Mouse (Mus musculus) lung, postnatal 14 days (tissue): ENCODE results near the gene Erp29.
A peak's percentile ranks its signal among the peaks of the same experiment; 100 is the strongest.
"Not testable (repeated sequence)": the region's sequence is repeated elsewhere in the genome, so short reads cannot be mapped to it uniquely, and the experiment has no call there.

Source experiments
- DNase-seq: peaks from one replicate; pipeline ENCODE4 v3.0.0; 2021

The Erp29 gene

DNA sequence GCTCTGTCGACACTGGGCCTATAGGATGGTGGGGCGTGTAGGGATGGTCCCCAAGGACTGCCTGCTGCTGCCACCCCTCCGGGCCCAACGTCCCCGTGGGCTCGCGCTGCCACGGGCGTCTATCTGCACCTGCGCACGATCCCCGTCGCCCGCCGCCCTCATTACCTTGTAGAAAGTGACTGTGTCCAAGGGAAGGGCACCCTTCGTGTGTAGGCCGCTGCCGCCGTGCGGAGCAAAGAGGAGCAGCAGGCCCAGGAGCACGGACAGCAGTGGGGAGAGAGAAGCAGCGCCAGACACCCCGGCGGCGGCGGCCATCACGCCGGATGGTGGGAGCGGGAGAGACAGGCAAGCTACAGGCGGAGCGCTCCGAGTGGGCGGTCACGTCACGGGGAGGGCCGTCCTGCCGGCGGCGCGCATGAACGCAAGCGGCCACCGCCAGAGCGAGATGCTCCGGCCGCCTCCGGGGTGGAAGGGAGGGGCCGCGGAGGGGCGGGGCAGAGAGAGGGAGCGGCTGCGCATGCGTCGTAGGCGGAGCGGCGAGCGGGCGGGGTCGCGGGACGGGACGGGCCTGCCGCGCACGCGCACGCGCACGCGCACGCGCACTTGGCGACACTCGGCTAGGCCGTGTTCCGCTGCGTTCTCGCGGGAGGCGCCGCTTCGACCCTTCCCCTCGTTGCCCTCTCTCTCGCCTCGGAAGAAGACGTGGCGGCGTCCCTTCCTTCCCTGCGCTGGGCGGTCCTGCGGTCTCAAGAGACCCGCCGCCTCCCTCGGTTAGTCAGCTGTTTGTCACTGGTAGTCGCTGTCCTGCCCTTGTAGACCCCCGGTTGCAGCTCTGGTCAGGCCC lies at the start of gene Erp29:
Gene Erp29, minus strand, starts transcription at position 481 of the 844 bp plus-strand sequence.
- peak; percentile 99 for DNase-seq

DNA sequence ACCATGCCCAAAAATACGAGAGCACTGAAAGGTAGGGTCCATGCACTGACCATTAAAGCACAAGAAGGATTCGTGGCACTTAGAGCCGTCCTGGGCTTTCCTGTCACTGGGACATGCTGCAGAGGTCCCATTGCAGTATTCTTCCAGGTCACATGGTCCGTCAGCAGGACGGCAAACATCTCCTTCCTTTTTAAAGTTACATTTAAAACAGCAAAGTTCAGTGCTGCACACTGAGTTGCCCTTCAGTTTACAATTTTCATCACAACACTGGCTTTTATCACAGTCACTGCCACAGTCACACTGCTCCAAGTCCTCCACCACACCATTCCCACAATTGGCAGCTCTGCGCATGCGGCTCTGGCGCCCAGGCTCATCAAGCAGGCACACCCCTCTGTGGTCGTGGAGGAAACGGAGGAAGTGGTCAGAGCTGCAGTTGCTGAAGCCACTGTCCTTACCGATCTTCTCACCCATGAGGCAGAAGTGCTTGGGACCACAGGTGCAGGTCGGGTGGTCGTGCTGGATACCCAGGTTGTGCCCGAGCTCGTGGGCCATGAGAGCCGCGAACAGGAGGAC lies 49.2 kb upstream of the Erp29 start:
- DNase-seq = not testable (repeated sequence)

DNA sequence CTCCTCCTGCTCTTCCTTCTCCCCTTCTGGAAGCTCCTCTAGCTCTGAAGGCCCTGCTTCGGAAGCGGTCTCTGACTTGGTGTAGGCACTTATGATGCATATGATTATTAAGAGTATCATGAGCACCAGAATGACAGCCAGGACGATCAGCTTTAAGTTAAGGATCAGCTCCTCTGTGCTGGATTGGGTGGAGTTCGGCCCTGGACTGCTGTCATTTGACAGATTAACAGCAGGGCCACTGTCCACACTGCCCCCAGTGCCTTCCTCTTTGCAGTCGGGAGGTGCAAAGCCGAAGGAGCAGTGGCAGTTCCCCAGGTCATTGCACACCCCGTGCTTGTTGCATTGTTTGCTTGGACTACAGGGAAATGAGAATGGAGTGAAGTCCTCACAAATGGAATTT lies 48.4 kb upstream of the Erp29 start:
- DNase-seq = no peak

DNA sequence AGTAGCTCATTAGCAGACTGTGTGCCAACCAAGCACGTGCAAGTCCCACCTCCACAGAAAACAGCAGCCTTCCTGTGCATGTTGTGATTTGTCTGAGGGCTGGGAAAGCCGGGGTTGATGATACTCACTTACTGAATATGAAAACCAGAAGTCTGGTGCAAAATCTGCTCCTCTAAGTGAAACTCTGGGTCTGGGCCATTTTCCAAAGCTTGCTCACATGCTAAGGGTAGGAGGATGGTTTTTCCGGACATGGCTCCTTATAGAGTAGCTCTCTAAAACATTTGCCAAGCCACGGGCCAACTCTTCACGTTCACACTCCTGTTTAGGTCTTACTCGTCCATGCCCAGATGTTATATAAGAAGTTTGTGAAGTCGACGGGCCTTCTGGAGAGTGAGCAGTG lies 41.0 kb upstream of the Erp29 start:
- no peak for DNase-seq

DNA sequence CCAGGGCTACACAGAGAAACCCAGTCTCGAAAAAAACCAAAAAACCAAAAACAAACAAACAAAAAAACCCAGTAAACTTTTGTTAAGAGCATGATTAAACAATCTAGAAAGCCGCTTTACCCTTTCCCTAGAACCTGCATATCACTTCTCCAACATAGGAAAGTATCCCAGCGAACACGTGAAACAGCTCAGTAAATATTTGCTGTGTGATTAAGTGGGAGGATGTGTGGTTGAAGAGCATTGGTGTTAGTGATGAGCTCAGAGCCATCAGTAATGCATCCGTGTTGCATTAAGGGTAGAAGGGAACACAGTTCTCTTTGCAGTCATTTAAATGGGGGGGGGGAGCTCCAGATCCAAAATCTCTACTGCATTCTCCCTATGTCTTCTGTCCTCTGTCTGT lies 32.5 kb upstream of the Erp29 start:
- no peak for DNase-seq

DNA sequence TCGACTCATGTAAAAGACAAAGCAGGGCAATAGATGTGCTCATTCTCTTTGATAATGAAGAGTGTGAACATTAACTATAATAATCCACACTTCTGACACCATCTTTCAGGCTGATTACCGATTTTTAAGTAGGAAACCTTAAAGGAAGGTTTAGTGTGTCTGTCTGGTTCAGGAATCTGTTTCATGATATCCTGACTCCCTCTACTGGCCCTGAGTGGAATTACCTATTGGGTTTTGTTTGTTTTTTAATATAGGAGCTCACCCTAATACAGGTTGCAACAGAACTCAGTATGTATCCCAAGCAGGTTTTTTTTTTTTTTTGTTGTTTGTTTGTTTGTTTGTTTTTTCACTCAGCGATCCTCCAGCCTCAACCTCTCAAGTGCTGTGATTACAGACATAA lies 25.4 kb upstream of the Erp29 start:
- DNase-seq = peak; percentile 56

DNA sequence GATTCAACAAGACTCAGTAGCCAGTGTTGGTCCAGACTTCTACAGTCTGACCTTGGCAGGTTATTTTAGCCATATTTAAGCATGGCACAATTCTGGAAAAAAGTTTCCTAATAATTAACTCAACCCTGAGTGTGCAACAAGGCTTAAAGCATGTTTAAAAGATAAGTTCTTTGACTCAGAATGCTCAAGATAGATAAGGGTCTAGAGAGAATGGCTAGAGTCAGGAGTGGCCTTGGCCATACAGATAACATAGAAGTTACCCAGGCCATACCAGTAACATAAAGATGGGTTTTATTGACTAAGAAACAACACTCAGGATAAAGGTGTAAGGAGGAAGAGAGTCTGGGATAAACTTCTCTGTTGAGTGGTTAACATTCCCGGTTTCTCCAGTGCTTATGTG lies 23.7 kb upstream of the Erp29 start:
- DNase-seq = no peak

DNA sequence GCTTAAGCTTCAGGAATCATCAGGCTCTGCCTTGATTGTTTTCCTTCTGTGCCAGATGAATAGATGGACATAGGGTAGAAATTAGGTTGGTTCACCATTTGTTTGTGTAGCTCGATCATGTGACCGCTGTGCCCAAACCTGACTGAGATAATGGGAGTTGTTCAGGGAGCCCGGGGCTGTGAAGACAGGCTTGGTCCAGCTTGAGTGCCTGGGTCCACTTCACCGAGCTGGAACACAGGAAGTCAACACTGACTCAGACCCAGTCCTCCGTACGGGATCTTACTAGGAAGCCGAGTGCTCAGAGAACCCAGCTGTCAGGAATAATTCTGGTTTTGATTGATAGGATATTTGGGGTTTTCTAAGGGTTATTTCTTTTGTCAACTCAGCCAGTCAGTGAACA lies 22.3 kb upstream of the Erp29 start:
- no peak for DNase-seq

DNA sequence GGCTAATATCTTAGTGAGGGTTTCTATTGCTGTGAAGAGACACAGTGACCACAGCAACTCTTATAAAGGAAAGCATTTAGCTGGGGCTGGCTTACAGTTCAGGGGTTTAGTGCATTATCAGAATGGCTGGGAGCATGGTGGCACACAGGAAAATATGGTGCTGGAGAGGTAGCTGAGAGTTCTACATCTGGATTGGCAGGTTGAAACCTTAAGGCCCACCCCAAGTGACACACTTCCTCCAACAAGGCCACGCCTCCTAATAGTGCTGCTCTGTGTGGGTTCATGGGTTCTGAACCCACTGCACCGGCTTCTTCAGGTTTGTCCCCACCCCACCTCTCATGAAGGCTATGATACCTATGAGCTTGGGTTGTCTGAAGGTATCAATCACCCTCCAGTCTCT lies 20.1 kb upstream of the Erp29 start:
- DNase-seq = no peak

DNA sequence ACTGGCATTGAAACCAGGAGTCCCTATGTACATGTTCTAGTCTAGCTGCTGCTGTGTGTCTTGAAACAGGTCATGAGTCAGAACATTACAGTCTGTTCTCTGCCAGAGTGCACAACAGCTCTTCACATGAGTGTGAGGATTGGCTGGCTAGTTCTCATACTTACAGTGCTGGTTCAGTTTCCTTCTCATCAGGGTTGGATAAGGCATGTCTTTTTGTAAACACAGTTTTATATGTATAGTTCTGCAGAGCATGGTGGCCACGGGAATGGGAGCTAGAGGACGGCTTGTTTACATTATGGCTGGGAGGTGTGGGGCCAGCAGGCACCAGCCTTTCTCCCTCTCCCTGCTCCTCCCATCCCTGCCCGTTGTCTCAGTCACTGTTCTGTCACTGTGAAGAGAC lies 17.3 kb upstream of the Erp29 start:
- DNase-seq = no peak

DNA sequence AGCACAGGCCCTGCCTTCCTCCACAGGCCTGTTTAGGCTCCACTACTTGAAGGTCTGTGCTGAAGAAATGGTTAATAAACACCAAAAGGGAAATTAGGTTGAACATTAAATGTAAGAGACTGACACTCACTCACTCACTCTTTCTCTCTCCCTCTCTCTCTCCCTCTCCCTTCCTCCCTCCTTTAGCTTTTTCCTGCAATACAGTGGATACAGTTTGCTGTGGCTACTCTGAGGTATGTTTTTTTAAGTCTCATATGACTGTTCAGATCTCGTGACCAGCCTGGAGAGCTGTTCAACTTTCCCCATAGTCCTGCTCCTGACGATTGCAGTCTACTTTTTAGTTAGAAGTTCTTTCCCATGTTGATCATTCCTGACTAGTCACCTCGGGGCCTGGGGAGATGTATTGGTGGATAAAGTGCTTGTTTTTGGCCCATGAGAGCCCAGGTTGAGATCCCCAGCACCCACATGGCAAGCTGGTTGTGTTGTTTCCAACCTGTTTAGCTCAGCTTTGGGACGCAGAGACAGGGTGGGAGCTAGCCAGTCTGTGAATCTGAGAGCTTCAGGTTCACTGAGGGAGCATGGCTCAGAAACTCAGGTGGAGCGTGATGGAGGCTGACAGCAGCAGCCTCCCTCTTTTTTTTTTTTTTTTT lies 11.4 kb upstream of the Erp29 start:
- DNase-seq = peak; percentile 14

DNA sequence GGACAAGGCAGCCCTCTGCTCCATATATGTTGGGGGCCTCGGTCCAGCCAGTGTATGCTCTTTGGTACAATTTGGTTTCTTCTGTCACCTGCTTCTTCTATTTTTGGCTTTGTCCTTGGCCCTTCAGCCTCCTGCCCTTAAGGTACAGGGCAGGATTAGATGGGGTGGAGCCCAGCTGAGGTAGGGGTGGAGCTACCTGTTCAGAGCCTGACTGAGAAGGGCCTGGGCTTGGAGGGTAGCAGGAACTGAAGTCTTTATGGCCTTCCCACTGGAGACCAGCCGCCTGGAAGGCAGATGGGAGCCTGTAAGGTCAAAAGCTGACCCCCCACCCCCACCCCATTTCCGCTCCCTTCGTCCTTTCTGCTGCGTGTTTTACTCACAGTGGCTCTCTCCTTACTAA lies 10.7 kb upstream of the Erp29 start:
- DNase-seq = peak; percentile 38

DNA sequence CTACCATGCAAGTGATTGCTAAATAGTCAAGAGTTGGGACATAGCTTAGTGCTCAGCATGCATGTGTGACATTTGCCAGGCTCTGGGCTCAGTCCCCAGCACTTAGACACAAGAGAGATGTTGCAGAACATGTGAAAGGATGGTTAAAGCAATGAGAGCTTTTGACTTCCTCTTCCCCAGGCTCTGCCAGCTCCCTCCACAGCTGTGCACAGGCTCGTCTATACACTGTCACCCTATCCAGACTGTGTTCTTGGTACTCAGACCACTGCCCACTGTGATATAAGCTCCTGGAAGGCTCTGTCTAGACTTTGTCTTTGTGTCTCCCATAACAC lies 9.8 kb upstream of the Erp29 start:
- no peak for DNase-seq

DNA sequence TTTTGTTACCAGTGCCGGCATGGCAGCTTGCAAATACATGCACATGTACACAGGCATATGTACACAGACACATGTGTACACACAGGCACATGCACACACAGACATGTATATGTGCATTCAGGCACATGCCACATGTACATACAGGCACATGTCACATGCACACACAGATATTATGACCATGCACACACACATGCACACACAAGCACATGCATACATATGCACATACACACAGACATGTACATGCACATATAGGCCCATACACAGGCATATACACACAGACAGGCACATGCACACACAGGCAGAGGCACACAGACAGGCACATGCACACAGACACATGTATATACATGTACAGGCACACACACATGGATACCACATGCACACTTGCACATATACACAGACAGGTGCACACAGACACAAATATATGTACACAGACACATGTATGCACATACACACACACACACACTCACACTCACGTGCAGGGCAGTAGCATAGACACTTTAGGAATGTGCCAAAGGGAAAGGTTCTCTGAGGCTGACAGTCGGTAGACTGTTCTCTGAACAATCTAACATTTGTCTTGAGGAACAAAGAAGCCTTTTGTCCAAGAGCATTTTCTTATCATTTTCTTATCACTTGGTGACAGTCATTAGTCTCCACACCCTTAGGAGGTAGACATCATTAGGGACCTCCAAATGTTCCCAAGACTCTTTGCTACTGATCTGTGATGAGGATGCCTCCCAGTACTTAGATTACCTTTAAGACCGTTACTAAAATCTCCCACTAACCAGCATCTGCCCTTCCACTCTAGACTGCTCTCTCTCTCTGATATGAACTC lies 9.2 kb upstream of the Erp29 start:
- no peak for DNase-seq

DNA sequence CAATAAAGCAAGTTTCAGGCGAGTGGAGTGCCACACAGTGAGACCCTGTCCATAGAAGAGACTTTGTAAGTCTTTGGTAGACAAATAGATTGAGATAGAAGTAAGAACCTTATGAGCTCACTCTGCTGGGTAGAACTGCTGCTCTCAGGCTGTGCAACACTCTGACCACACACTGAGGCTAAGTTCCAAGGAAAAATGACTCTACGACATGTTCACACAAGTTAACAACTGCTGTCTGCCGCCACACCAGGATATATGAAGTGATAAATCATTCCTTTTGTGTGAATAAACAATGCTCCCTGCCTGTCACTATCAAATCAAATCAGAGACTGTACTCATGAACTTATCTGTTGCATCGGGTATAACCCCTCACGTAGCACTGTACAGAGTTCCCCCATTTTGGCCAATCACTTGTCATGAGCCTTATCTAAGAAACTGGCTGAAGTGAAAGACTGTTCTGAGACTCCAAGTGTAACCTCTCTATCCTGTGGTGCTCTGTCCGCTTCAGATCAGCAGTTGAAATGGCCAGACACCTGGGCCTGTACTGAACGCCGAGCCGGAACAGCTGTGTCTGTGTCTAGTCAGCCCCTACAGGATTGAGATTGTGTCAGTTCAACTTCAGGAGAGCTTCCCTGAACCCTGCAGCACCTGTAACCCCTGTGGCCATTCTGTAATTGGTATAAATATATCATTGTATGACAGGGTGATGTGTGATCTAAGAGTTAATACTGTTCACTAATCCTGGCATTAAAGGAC lies 3.4 kb upstream of the Erp29 start:
- DNase-seq = no peak

DNA sequence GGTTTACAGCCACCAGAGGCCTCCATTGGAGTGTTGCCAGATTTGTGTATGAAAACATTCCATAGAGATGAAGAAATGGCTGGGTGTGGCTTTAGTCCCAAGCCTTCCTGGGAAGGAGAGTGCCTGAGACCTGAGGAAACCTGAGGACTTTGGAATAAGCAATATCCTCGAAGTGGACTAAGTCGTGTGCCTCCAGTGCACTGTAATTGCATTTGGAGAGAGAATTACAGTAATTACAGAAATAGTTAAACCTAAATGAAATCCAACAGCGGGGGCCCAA lies 2.1 kb upstream of the Erp29 start:
- peak; percentile 9 for DNase-seq

DNA sequence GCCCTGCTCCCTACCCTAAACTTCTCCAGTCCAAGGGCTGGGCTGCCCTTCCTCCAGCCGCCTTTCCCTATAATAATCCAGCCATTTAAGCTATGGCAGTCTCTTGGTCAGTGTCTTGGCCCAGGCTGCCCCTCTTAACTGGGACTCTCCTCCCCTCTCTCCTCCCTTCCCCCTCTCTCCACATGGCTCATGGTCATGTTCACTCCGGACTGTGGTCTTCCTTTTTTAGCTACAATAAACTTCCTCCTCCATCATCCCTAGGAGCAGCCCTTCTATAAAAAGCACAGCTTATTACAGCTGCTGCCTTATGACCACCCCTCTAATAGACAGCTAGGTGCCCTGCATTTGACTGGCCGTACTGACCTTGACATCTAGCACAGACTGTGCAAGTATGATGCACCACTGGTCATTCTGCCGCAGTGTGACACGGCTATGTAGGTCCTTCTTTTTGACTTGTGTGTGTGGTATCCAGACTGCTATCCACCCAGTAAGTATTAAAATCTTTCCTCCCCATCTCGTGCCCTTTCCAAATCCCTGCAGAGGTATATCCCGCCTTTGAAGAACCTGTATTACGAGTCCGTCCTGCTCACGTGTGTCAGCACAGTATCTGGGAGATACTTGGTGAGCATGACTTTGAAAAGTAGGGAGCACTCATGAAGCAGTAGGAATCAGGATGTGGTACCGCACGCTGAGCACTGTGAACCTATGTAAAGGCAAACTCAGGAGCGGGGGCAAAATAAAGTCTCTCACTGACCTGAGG lies 1.6 kb upstream of the Erp29 start:
- no peak for DNase-seq

DNA sequence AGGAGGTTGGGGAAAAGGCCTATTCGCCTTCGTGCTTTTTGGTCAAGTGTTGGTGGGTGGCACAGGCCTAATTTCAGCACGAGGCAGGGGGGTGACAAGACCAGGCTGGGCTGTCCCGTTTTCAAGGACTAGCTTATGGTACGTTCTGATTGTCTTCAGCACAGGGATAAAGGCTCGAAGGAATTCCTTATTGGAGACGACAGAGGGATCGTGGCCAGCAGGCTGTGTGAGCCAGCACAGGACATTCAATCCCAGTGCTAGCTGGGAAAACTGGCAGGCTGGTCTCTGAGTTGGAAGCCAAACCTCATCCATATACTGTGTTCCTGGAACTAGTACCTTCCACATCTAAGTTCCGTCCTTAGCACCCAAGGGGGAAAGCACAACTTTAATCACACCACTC lies 600 bp upstream of the Erp29 start:
- DNase-seq = peak; percentile 44

DNA sequence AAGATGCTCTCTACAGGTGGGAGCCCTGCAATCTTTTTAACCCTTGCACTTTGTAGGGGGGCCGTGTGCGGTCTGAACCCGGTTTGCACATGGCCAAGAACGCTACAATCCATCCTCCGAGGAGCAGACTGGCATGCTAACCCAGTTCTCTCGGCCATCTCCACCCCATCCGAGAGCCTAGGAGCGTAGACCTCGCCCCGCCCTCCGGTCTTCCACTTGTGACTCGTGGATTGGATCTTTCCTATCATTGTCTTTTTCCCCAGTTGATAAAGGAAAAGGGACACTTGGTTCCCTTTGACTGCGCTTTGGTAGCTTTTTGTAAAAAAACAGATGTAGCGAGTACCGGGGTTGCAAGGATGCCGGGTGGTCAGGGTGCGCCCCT lies 671 bp downstream of the Erp29 start, which contains the start of gene Tmem116:
Gene Tmem116, plus strand, starts transcription at position 250 of the 382 bp plus-strand sequence.
- DNase-seq = peak; percentile 40

DNA sequence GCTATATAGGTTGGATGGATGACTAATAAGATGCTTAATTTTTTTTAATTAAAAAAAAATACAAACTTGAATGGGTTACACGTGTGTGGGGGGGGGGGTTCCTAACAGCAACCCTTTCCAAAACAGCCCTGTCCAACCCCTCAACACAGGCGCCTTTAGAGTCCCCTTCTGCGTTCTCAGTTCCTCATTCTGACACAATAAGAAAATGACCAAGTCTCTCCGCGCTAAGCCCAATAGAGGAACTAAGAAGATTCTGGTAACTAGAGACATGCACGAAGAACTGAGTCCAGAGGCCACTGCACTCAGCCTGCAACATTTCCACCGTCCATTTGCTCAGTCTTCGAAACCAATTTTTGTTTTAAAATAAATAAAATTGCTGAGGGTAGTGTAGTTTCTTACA lies 1.1 kb downstream of the Erp29 start:
- no peak for DNase-seq

DNA sequence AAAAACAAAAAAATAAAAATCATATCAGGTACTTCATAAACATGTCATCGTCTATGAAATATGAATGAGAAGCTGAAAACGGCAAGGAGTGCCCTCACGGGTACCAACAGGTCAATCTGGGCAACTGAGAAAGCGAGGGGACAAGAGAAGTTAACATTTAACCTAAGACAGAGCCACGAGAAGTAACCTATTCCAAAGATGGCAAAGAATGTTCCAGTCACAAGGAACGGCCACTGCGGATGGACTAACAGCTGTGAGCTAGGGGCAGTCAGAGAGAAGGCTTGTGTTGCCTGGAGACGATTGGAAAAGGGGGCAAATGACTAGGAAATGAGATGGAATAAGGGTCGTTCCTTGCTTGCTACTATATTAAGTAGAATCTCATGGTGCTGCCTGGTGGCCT lies 1.8 kb downstream of the Erp29 start:
- no peak for DNase-seq

DNA sequence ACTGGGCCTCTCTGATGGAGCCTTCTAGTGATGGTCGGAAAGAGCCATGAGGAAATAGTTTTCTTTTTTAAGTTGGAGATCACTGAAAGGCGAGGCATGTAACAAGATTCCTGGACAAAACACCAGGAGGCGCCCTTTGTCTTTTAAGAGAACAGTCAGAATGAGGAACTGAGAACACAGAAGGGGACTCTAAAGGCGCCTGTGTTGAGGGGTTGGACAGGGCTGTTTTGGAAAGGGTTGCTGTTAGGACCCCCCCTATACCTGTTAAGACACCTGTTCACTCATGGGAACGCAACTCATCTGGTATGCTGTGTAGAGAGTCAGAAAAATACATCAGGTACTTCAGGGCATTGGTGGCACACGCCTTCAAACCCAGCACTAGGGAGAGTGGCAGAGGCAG lies 2.3 kb downstream of the Erp29 start:
- peak; percentile 80 for DNase-seq
